Mouse (Mus musculus): ENCODE data around the gene Prdm9.

GRCm38 (mm10) chr17:15583071-15583470 lies 18.9 kb upstream of the Prdm9 start:
- no peak for TF ChIP-seq POLR2A (IDR thresholded peaks at IDR 0.05; ENCODE audit: borderline replicate concordance, insufficient read depth, low read length)
- TF ChIP-seq CTCF (IDR thresholded peaks at IDR 0.05; ENCODE audit: borderline replicate concordance, insufficient read depth, low read depth, low read length), result no peak

All from cerebellum, adult 2 months (tissue).